Comparison of ENCODE assay signal across 27 mouse cellular contexts in the genomic region with DNA sequence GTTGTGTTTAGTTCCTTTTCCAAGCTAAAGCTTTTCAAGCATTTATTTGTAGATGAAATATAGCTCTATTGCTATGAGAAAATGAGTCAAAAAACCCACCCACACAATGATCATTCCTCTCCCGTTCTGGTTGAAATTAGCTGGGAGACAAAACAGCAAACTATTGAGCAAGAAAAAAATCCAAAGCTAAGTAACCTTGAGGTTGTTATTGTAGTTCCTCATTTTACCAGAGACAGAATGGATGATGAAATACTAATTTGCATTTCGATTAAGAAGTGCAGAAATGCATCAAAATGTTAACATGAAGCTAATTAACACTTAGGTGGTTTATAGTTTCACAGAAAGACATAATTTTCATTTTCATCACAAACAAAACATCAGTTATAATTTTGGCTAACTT.
DNase-seq lines count a peak whose midpoint lies in the region; ATAC-seq and TF ChIP-seq lines count a peak whose summit lies in the region.
"Had no signal": no experiment of that assay in that cellular context is flagged by ENCODE, and none has a peak within 500 bp of the region (broad histone marks: within the 10 kb centered on the region; RNA-seq: fewer than 3 reads in every experiment).

No protein-coding gene starts in this region.

- peak; percentile 2 for DNase-seq in MEL (ENCODE audit: low read depth, low spot score)
- DNase-seq in midbrain, embryonic 10.5 days (ENCODE audit: low spot score), result no peak
- DNase-seq in right cerebral cortex, postnatal 25 days, result no peak
- no peak for DNase-seq in spleen, postnatal 36 days (ENCODE audit: low spot score in 2 of 2)
- no peak for DNase-seq in gastrocnemius, postnatal 10 days
- DNase-seq: adrenal gland, adult 2 months; adrenal gland, postnatal 10 days; adrenal gland, postnatal 25 days; B cell, adult 2 months; cerebellum, adult 11-12 months; cerebellum, adult 2 months; cerebellum, adult 9-10 months; cerebellum, postnatal 10 days; cerebellum, postnatal 25 days; embryo, embryonic 11 days; forebrain, postnatal 0 days had no signal

- H3K36me3 ChIP-seq in MEL (ENCODE audit: control insufficient read depth in 1 of 2, insufficient read depth in 2 of 2, low read length in 2 of 2), result no peaks in the 10 kb centered on the region
- no peaks in the 10 kb centered on the region for H3K36me3 ChIP-seq in midbrain, embryonic 10.5 days
- H3K36me3 ChIP-seq: embryonic facial prominence, embryonic 13.5 days; embryonic facial prominence, embryonic 15.5 days; forebrain, embryonic 10.5 days; forebrain, embryonic 12.5 days; forebrain, embryonic 15.5 days; G1E had no signal

- no peak for TF ChIP-seq POLR2A in MEL (IDR thresholded peaks at IDR 0.05; ENCODE audit: control insufficient read depth in 1 of 2, insufficient read depth in 1 of 2, low read depth in 1 of 2, low read length in 2 of 2, poor library complexity in 1 of 2)

- no peak overlapping the region for H3K9ac ChIP-seq in MEL (ENCODE audit: control insufficient read depth, low read depth, low read length, poor library complexity, severe bottlenecking)
- H3K9ac ChIP-seq: embryonic facial prominence, embryonic 13.5 days; embryonic facial prominence, embryonic 15.5 days; forebrain, embryonic 12.5 days; forebrain, embryonic 15.5 days; forebrain, postnatal 0 days had no signal

- no peak overlapping the region for H3K27ac ChIP-seq in MEL (ENCODE audit: control insufficient read depth, low read depth, low read length)
- H3K27ac ChIP-seq in midbrain, embryonic 10.5 days (replicated peaks), result no peak overlapping the region
- H3K27ac ChIP-seq: embryonic facial prominence, embryonic 13.5 days; embryonic facial prominence, embryonic 15.5 days; forebrain, embryonic 10.5 days; forebrain, embryonic 12.5 days; forebrain, embryonic 15.5 days had no signal

- TF ChIP-seq EP300 in MEL (IDR thresholded peaks at IDR 0.05; ENCODE audit: low read depth in 1 of 2, low read length in 2 of 2), result no peak

- H3K9me3 ChIP-seq in MEL (replicated peaks; ENCODE audit: insufficient read depth, low read length), result no peaks in the 10 kb centered on the region
- H3K9me3 ChIP-seq in midbrain, embryonic 10.5 days (replicated peaks), result no peaks in the 10 kb centered on the region
- H3K9me3 ChIP-seq: embryonic facial prominence, embryonic 13.5 days; embryonic facial prominence, embryonic 15.5 days; forebrain, embryonic 10.5 days; forebrain, embryonic 12.5 days; forebrain, embryonic 15.5 days; G1E had no signal

- peak; percentile 69 for ATAC-seq in common myeloid progenitor, adult 5-6 weeks (replicated peaks; ENCODE audit: low read depth, poor library complexity, severe bottlenecking)
- peak; percentile 80 for ATAC-seq in megakaryocyte, adult 5-6 weeks (ENCODE audit: poor library complexity, severe bottlenecking)
- ATAC-seq: CD4-positive, CD25-positive, alpha-beta regulatory T cell, adult 4 months; forebrain, embryonic 15.5 days; forebrain, postnatal 0 days had no signal

- no peaks in the 10 kb centered on the region for H3K79me2 ChIP-seq in MEL (ENCODE audit: control insufficient read depth, insufficient read depth, low read length, poor library complexity)

- 78% methylated on average over 2 of the region's 2 CpGs for whole genome bisulfite sequencing in midbrain, embryonic 10.5 days

- H3K27me3 ChIP-seq in MEL (ENCODE audit: control insufficient read depth in 1 of 2, insufficient read depth in 2 of 2, low read length in 2 of 2), result no peaks in the 10 kb centered on the region
- H3K27me3 ChIP-seq in midbrain, embryonic 10.5 days (ENCODE audit: low read depth, poor library complexity, severe bottlenecking), result no peaks in the 10 kb centered on the region
- H3K27me3 ChIP-seq: CH12.LX; embryonic facial prominence, embryonic 13.5 days; embryonic facial prominence, embryonic 15.5 days; forebrain, embryonic 12.5 days; forebrain, embryonic 15.5 days had no signal

- H3K4me1 ChIP-seq in MEL (ENCODE audit: control insufficient read depth in 1 of 2, insufficient read depth in 2 of 2, low read length in 2 of 2), result no peaks in the 10 kb centered on the region
- H3K4me1 ChIP-seq in midbrain, embryonic 10.5 days, result no peaks in the 10 kb centered on the region
- H3K4me1 ChIP-seq: embryonic facial prominence, embryonic 13.5 days; embryonic facial prominence, embryonic 15.5 days; forebrain, embryonic 10.5 days; forebrain, embryonic 12.5 days; forebrain, embryonic 15.5 days had no signal

- no peak for TF ChIP-seq RAD21 in MEL (IDR thresholded peaks at IDR 0.05; ENCODE audit: low read depth, low read length)

- no peak overlapping the region for H3K4me3 ChIP-seq in MEL (ENCODE audit: control insufficient read depth in 1 of 2, insufficient read depth in 1 of 2, low read depth in 2 of 2, low read length in 2 of 2)
- no peak overlapping the region for H3K4me3 ChIP-seq in midbrain, embryonic 10.5 days
- H3K4me3 ChIP-seq: embryonic facial prominence, embryonic 13.5 days; embryonic facial prominence, embryonic 15.5 days; erythroblast, embryonic 14.5 days; forebrain, embryonic 10.5 days; forebrain, embryonic 12.5 days; forebrain, embryonic 15.5 days had no signal

- no peak for TF ChIP-seq CTCF in MEL (IDR thresholded peaks at IDR 0.05 in 2 of 3, conservative IDR thresholded peaks at IDR 0.05 in 1 of 3; ENCODE audit: control insufficient read depth in 1 of 3, insufficient read depth in 1 of 3, low read depth in 2 of 3, low read length in 3 of 3, poor library complexity in 1 of 3, severe bottlenecking in 1 of 3)

TF ChIP-seq in MEL, 35 proteins besides CTCF, POLR2A, EP300 and RAD21:
- TF ChIP-seq TCF12 (IDR thresholded peaks at IDR 0.05; ENCODE audit: low read depth, low read length) (no peak), SMC3 (IDR thresholded peaks at IDR 0.05; ENCODE audit: low read depth, low read length) (no peak), CHD1 (IDR thresholded peaks at IDR 0.05; ENCODE audit: low read depth, low read length) (no peak), UBTF (IDR thresholded peaks at IDR 0.05; ENCODE audit: borderline replicate concordance, insufficient read depth, low read depth, low read length) (no peak)
TF ChIP-seq in MEL: peak in this region for 0.
